In the genomic region with DNA sequence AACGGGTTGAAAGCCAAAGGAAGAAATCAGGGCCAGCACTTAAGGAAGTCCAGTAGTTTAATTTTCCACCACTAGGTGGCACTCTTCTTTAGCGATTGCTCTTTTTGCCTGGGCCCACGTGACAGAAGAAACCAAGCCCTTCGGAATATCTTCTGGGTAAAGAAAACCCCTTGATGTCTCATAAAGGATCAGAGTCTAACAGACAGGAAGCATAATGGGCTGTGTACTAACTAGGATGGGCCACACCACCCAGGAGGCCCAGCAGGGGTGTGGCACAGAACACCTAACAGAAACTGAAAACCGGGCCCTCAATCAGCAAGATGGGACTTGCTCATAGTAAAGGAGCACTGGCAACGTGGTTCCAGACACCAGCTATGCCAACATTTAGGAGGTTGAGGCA, we compare ENCODE assay signal across 8 mouse cellular contexts. TPM values are rescaled to one million over a fixed set of nuclear protein-coding genes. Genes with fewer than 3 reads are reported as not detected.
A peak's percentile ranks its signal among the peaks of the same experiment; 100 is the strongest.
DNase-seq lines count a peak whose midpoint lies in the region; ATAC-seq and TF ChIP-seq lines count a peak whose summit lies in the region.

No protein-coding gene starts in this region.

- H3ac ChIP-seq in myocyte (ENCODE audit: control insufficient read depth, insufficient read length), result no peak overlapping the region

- 19% methylated on average over 6 of the region's 6 CpGs for WGBS in heart, adult 2 months
- 31% methylated on average over 6 of the region's 6 CpGs for WGBS in kidney, embryonic 14.5 days

- no peaks in the 10 kb centered on the region for H3K9me3 ChIP-seq in kidney, embryonic 14.5 days (ENCODE audit: control insufficient read depth, low read length)

- no peaks in the 10 kb centered on the region for H3K36me3 ChIP-seq in heart, adult 2 months (ENCODE audit: control insufficient read depth, insufficient read depth, low read length)
- peaks cover 40% of the 10 kb centered on the region for H3K36me3 ChIP-seq in kidney, embryonic 14.5 days (ENCODE audit: control insufficient read depth, insufficient read depth, low read length)
- peaks cover 41% of the 10 kb centered on the region for H3K36me3 ChIP-seq in myocyte (ENCODE audit: control insufficient read depth, insufficient read depth)

- no peaks in the 10 kb centered on the region for H3K4me1 ChIP-seq in heart, adult 2 months (ENCODE audit: control insufficient read depth, insufficient read depth, low read length)
- H3K4me1 ChIP-seq in kidney, embryonic 14.5 days (ENCODE audit: control insufficient read depth, insufficient read depth, low read length), result no peaks in the 10 kb centered on the region

- ATAC-seq in kidney, embryonic 14.5 days (ENCODE audit: low FRiP score, low TSS enrichment), result peak; percentile 44; the same call in 1 of the 2 replicates

- H3K27ac ChIP-seq in heart, adult 2 months, result peak overlapping the region; percentile 61
- no peak overlapping the region for H3K27ac ChIP-seq in kidney, embryonic 14.5 days (ENCODE audit: low read depth, low read length)

- no peak for TF ChIP-seq POLR2A in heart, adult 2 months (IDR thresholded peaks at IDR 0.05; ENCODE audit: insufficient read depth, low read depth, low read length)
- TF ChIP-seq POLR2A in myocyte (IDR thresholded peaks at IDR 0.05; ENCODE audit: insufficient read length, low read depth), result no peak

- DNase-seq in 416B (ENCODE audit: low read depth) (peak; percentile 93), MEL-GATA-1-ER (ENCODE audit: extremely low read depth, low read depth) (peak; percentile 57), liver (peak; percentile 19)
- DNase-seq in cerebellum, postnatal 36 days, result peak; percentile 20 to 66
- DNase-seq in heart, adult 2 months, result peak in 1 of 2 experiments; percentile 47
- peak; percentile 18 to 83 for DNase-seq in thymus, postnatal 10 days (ENCODE audit: low spot score in 2 of 2)

- TF ChIP-seq EP300 in heart, adult 2 months (IDR thresholded peaks at IDR 0.05; ENCODE audit: insufficient read depth, low read depth, low read length), result no peak

- no peak overlapping the region for H3K4me2 ChIP-seq in kidney, embryonic 14.5 days (replicated peaks; ENCODE audit: low read depth, low read length)
- H3K4me2 ChIP-seq in myocyte (ENCODE audit: low read depth), result peak overlapping the region; percentile 19

- no peak overlapping the region for H3K4me3 ChIP-seq in heart, adult 2 months
- no peak overlapping the region for H3K4me3 ChIP-seq in kidney, embryonic 14.5 days (ENCODE audit: low read length)
- H3K4me3 ChIP-seq in myocyte, result no peak overlapping the region

- H3K27me3 ChIP-seq in heart, adult 2 months (ENCODE audit: control insufficient read depth, insufficient read depth, low read length), result no peaks in the 10 kb centered on the region
- no peaks in the 10 kb centered on the region for H3K27me3 ChIP-seq in kidney, embryonic 14.5 days (ENCODE audit: control insufficient read depth, insufficient read depth, low read length)
- no peaks in the 10 kb centered on the region for H3K27me3 ChIP-seq in myocyte (ENCODE audit: control insufficient read depth, insufficient read depth, insufficient read length)

- intact Hi-C loops in heart, adult 2 months (cut with DNase I), result loop anchor here (2.0 to 10.0 kb wide), 2 partner anchors 141 to 235 kb away; no protein-coding TSS in a partner anchor

- peak; percentile 81 for TF ChIP-seq CTCF in heart, adult 2 months (IDR thresholded peaks at IDR 0.05)

- H3K79me2 ChIP-seq in heart, adult 2 months (replicated peaks; ENCODE audit: control insufficient read depth, insufficient read depth, low read length), result no peaks in the 10 kb centered on the region
- H3K79me2 ChIP-seq in myocyte (ENCODE audit: control insufficient read depth, insufficient read depth), result no peaks in the 10 kb centered on the region

- no peak overlapping the region for H3K9ac ChIP-seq in heart, adult 2 months (ENCODE audit: low read depth, low read length)
- no peak overlapping the region for H3K9ac ChIP-seq in kidney, embryonic 14.5 days (ENCODE audit: low read depth, low read length)

TF ChIP-seq in myocyte, 11 proteins besides CTCF, POLR2A, EP300 and RAD21:
- TF ChIP-seq TCF12 (IDR thresholded peaks at IDR 0.05; ENCODE audit: insufficient read depth, poor library complexity, severe bottlenecking) (no peak), USF1 (IDR thresholded peaks at IDR 0.05; ENCODE audit: low read depth) (peak; percentile 99)
TF ChIP-seq in myocyte: peak in this region for 1.

RNA-seq across cellular contexts. Expression of a gene that starts 34.0 kb away (rescaled TPM):
- 100 to 1,000 TPM; 325 to 363 TPM for total RNA-seq in heart, adult 2 months (2021)
- 104 and 173 TPM in 2 replicates for polyA plus RNA-seq in heart, adult 2 months (2012; rRNA removed)
- 28.0 TPM in 2 replicates for polyA plus RNA-seq in kidney, embryonic 14.5 days (2014; fragmentation: Nextera tagmentation; extraction: Ambion mirVana)
- polyA plus RNA-seq in myocyte (2012; fragmentation: generic; extraction: Trizol), result 81.2 TPM

RNA-seq across cellular contexts. Expression of a gene that starts 35.1 kb away (rescaled TPM):
- total RNA-seq in heart, adult 2 months (2021), result 10 to 100 TPM; 15.5 to 16.7 TPM
- 9.2 and 19.5 TPM in 2 replicates for polyA plus RNA-seq in heart, adult 2 months (2012; rRNA removed)
- polyA plus RNA-seq in kidney, embryonic 14.5 days (2014; fragmentation: Nextera tagmentation; extraction: Ambion mirVana), result 120 and 136 TPM in 2 replicates
- polyA plus RNA-seq in myocyte (2012; fragmentation: generic; extraction: Trizol), result 43.8 TPM
